Mouse (Mus musculus) kidney, adult 8-10 months (tissue): ENCODE data around the gene Rfk.

Source experiments
- DNase-seq, 2 experiments: peaks; one replicate each; pipeline ENCODE4 v3.0.0; 2022

The Rfk gene

DNA sequence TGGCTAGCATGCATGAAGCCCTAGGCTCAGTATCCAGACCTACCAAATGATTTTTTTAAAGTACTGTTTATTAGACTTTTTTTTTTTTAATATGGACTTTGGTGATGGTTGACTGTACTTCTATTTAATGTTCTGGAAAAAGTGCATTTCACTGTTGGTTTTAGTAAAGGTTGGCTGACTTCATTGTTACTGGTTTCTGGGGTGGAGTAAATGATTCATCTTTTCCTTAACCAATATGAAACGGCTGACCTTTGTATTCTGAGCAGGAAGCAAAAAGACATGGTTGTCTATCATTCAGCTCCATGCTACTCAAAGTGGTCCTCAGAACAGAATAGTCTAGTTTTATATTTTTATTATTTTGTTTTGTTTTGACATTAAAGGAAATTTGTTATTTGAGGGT is 8.4 kb upstream of the Rfk start:
- DNase-seq: peak in 1 of 2 experiments; percentile 62

DNA sequence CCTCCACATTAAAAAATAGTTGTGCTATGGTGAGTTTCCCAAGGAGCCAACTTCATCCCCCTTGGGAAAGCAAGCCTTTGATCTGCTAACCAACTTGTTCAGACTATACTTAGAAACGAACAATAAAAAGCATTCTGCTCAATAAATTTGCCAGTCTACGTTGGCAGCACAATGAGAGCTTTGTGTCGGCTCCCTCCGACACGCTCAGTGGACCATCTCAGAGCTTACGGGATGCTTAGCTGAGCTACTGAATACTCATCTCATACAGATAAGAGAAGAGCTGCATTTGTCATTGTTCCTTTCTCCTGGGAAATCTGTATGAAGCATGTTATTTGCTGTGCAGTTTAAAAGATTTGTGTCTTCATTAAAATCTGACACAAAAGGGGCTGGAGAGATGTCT is 7.4 kb upstream of the Rfk start:
- no peak for DNase-seq

DNA sequence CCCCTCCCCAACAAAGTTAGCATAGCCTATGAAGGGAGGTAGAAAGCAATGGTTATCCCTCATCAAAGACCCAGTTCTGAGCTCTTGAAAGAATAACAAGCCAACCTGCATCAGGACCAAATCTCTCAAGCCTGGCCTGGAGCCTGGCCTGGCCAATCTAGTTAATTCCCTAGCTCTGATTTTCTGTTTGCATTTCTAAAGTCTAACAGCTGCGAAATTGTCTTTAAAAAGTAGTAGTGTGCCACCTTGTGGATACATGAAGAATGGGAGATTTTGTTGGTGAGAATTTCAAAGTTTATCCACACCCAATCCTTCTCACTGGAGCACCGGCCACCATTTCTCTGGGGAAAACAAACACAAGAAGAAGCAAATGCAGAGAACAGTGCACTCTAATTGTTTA is 5.4 kb upstream of the Rfk start:
- DNase-seq: peak in 1 of 2 experiments; percentile 32

DNA sequence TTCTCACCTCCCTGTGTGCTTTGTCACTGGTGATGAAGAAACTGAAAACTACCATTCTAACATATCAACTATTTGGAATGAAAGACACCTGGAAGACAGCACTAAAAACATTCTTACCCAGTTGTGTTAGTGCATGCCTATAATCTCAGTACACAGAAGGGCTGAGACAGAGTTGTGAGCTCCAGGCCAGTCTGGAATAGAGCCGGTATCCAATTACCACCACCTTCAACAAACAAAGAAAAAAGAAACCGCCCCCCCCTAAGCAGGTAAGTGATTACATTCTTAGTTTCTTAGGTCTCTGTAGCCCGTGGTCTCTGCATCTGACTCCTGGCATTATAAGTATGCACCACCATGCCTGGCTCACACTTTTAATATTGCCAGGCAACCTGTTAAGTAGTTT is 977 bp upstream of the Rfk start:
- DNase-seq: no peak

DNA sequence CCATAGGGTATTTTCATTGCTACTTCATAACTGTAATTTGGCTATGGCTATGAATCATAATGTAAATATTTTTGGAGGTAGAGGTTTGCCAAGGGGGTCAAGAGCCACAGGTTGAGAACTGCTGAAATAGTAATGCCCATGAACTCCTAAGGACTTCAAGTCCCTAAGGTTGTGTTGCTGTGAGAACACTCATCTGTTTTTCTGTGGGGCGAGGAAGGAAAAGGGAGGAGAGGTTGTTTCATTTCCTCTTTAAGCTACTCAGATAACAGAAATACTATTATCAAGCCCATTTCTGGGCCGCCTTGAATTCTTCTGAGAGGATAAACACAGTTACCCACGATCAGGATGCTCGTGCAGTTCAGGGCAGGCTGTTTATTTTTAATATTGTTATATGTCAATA is 3.0 kb downstream of the Rfk start:
- DNase-seq: no peak

DNA sequence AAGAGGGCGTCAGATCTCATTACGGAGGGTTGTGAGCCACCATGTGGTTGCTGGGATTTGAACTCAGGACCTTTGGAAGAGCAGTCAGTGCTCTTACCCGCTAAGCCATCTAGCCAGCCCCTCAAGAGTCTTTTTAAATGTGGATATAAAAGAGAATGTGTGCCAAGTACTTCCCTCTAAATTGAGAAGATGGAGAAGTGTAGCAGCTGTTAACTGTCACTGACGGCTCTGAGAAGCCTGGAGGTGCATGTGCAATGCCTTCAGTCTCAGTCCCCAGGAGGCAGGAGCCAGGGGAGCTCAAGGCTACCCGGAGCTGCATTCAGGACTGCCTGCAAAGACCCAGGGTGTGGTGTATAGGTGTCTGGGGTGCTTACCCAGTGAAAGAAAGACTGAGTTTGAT is 4.1 kb downstream of the Rfk start:
- no peak for DNase-seq

DNA sequence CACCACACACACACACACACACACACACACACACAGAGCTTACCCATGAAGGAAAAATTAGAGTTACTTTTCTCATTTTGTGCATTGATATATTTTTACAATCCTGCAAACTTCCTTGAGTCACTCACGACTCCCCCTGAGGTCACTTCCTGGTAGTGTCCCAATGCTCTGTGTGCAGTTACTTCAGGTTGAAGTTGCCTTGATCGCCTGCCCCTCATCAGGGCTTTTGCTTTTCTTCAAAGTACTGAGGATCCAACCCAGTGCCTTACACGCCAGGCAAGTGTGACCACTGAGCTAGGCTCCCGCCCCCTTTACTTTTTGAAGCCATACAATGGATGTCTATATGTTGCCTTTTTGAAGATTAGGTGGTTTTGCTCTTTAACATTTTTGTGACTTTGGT is 6.1 kb downstream of the Rfk start:
- no peak for DNase-seq

DNA sequence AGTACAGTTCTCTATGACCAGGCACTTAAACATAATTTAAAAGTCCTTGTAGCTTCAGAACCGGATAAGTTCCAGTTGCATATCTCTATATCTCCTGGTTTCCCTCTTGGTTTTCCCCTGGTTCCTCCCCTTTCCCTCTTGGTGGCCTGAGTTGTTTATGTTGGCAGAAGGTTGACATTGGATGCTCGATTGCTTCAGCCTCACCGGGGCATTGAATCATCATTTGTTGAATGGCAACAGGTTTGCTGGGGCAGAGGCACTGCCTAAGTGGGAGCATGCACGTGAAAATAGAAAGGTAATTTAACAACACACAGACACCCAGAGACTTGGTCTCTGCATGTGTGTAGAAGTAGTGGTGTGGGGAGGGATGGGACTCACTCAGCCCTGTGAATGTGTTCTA is 6.7 kb downstream of the Rfk start:
- no peak for DNase-seq

DNA sequence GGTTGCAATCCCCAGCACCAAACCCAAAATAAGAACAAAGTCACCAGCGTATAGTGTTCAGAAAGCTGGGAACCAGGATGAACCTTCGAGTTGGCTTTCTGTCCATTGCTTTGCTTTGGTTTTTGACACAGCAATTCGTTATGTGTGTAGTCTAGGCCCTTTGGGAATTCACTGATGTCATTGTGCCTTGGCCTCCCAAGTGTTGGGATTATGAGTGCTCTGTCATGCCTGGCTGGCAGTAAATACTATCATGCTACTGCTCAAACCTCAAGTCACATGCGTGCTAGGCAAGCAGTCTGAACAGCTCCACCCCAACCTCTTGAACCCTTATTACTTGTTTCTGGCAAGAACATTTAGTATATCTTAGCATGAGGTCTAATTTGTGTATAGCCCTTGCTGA is 9.3 kb downstream of the Rfk start:
- DNase-seq: no peak

DNA sequence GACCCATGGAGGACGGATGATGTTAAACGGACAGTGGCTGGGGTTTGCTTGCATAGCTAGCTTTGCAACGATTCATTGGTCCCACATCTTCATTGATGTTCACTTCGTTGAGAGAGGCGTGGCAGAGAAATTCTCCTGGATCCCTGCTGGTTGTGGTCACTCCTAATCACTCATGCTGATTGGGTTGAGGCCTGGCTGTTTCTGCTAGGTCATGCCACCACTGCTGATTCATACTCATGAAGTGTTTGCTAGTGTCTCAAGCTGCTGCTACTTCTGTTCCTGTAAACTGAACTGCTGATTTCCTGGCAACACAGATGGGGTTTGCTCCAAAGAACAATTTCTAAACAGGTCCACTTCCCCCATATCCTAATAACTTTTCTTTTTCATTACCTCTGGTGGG is 13.0 kb downstream of the Rfk start:
- DNase-seq: no peak

DNA sequence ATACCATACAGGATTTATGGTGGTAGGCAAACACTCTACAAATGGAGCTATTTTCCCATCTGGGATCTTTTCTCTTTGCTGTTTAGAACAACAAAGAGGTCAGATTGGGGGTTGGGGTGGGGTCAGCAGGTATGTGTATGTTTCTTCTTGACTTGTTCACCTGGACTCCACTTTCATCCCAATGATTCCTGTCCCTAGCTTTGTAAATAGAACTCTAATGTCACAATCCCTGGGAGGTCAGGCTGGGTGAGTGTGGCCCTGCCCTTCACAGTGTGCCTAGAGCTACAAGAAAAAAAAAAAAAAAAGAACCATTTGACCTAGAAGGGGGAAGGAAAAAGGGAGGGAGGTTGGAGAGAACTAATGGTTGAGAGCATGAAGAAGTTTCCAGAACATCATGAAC is 14.7 kb downstream of the Rfk start:
- DNase-seq: no peak

DNA sequence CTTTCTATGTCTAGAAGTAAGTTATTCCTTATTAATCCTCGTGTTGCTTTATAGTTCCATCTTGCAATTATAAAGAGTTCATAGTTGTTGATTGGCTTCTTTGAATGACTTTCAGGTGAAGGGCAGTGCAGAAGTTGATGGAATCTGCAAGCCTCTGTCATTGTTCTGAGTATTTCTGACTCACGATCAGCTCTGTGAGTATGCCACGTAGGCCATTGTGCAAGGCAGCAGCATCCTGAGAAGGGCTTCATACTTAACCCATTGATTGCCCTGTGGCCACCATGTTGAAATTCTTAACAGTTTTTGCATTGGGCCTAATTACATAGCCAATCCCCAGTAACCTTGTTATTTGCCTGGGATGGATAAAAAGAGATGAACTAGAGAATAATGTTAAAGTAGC is 15.5 kb downstream of the Rfk start:
- no peak for DNase-seq

DNA sequence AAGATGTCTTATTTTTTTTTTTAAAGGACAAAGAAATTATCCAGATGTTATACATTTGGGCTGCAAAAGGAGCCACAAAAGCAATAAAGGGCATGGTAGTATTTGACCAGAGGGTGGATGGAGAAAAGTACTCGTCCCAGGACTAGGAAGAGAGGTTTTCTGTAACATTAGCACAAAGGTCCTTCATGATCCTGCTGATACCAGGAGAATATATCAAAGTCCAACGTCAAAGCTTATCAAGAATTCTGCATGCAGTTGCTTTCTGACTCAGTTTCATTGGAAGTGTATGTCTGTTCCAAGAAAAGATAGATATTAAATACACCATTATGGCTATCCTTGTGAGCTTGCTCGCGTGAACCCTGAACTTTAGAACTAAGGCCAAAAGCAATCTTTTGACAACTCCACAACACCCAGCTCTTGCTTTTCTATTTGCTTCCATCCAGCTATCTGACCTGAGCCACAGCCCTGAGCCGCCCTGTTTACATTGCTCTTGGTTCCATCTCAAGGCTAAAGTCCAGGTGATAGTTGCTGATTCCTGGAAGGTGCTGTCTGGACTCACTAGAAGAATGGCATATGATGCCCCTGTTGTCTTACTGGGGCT is 16.7 kb downstream of the Rfk start:
- no peak for DNase-seq

DNA sequence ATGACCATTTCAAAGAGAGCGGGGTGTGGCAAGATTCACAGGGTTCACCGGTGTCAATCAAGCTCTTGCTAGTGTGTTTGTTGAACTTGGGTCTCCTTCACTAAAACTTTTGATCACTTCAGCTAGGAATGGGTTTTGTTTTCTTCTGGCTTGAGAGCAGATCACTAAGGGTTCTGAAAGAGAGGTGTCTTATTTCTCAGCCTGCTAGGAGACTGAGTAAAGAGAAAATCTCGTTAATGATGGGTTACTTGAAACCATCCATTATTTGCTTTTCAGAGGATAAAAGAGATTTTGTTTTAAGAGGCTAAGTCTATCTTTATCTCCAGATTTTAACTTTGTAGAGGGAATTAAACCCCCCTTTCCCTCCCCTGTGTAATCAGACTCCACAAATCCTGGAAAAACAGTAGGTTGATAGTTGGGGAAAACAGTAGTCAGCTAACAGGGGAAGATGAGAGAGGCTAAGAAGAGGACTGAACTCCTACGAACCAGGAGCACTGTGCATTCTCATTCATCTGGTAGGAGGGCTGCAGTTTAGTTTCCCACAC is 19.1 kb downstream of the Rfk start:
- no peak for DNase-seq

DNA sequence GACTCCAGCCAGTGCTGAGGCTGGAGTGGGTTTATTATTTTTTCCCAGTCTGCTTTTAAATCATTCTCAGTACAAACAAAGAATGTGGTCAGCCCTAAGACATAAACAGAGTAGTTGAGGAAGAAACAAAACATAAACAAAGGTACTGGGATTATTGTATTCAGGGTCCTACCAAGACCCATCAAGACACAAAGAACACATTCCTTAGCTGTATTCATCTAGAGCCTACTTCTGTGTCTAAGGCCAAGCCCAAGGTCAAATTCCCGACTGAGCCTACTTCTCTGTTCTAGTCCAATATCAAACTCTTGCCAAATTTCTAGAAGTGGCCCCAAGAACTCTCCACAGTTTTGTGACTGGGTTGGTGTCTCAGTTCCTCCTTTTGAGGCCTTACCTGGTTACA is 24.0 kb downstream of the Rfk start:
- DNase-seq: no peak

DNA sequence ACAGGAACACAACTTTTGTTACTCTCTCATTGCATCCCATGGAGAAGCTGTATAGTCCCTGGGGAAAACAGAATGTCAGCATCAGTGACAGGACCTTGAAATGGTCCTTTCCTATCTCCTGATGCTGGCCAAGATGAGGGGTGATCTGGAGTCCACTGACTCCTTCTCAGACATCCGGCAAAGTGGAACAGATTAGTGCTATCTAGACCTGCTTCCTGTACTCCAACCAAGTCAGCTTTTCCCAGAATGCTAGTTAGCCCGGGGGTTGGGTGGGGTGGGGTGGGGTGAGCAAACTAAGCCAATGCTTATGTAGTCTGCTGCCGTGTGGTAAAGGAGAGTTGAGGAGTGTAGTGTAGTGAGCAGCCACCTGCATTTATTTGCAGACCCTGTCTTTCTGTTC is 29.5 kb downstream of the Rfk start:
- no peak for DNase-seq

DNA sequence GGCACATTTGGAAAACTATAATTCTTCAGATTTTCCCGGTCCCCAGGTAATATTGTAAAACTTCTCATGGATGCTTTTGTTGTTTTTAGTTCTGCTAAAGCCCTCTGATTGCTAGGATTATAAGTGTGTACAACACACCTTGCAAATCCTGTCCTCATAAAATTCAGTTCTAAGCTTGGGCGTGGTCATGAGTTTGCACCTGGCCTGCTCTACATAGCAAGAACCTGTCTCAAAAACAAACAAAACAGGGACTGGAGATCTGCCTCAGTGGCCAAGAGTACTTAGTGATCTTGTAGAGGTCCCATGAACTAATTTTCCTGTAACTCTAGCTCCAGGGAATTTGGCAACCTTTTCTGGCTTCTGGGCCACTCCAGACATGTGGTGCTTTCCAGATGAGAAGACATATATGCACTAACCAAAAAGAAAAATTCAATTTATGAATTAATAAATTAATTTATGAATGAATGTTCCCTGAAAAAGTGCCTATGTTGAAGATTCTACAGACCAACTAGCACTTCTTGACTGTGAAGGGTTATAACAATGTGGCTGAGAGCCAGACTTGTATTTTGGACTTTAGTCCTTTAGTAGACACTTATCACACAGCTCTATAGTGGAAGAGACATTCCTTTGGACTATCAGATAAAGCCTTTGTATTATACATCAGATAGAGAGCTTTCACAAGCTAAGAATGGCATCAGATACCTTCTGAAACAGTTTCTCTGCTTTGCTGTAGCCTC is 34.1 kb downstream of the Rfk start:
- no peak for DNase-seq

DNA sequence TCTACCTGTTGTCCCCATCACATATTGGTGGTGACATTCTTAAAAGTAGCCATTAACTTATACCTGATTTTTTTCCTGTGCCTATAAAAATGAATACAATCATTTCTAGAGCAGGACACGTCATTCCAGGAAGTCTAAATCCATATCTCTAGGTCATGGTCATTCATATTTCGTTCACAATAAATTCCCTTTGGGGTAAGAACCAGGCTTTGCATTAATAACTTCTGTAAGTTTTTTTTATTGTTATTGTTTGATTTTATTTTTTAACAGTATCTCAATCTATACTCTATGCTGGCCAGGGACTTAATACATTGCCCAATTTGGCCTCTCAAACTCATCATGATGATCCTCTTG is 34.7 kb downstream of the Rfk start:
- DNase-seq: no peak

DNA sequence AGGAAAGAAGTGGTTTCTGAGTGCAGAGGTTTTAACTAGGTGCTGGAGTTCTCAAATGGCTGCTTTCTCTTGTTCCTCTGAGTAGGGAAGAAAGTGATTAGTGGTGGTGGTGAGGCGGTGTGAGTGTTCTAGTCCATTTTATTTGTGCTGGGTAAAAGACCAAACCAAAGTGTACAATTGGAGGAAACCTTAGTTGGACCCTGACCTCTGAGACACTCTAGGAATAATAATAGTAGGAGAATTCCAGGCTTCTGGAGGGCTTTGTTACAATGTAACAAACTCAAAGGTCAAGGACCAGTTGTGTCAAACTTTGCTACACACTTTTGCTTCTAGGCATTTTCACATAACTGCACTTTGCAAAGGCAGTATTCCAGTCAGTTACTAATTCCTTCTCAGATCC is 42.8 kb downstream of the Rfk start:
- peak; percentile 15 to 76 for DNase-seq

DNA sequence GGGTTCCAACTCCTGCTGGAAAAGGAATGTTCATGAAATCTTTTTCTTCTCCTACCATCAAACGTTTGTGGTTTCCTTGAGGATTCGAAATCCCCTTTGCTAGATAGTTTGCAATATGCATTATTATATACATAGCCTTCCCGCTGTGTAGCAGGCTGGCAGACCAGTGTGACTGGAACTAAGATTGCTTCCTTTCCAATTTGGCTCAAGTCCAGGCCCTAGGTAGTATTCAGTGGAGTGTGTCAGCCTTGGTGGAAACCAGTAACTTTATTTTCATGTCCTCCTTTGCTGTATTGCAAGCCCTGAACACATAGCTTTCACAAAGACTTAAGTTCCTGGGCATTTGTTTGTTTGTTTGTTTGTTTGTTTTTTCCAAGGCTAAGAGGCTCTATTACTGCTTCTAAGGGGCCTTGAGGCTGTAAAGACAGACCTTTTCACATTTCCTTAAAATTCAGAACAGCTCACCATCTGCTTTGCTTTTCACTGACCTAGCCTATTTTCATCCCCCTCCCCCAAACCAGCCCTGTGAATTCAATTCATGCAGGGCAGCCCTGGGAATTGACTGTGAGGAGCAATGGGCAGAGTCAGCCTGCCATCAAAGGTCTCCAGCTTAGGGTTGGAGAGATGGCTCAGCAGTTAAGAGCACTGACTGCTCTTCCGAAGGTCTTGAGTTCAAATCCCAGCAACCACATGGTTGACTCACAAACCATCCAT is 45.8 kb downstream of the Rfk start:
- DNase-seq: peak in 1 of 2 experiments; percentile 31

DNA sequence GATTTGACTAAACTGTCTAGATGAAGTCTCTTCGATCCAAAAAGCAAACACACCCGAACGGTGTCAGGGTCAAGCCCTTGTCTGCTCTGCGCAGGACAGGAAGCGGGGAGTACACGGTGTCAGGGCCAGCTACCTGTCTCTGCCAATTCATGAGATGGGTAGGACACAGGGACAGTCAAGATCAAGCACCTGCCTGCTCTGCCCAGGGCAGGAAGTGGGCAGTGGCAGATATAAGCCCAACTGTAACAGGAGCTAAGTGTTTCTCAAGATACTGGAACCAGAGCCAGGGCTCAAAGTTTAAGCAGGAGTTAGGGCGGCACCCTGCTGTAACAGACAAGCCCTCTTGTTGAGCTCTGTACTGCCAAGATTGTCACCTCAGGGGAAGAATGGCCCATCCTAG is 49.7 kb downstream of the Rfk start:
- peak in 1 of 2 experiments; percentile 44 for DNase-seq
